In genomic region chr3:37916786-37917479, GRCm38 (mm10) we compare ENCODE assay signal across 8 mouse cellular contexts.
A peak's percentile ranks its signal among the peaks of the same experiment; 100 is the strongest.
DNase-seq lines count a peak whose midpoint lies in the region; ATAC-seq and TF ChIP-seq lines count a peak whose summit lies in the region.

No protein-coding gene starts in this region.

- 12% methylated on average over 14 of the region's 14 CpGs for WGBS in stomach, embryonic 14.5 days
- WGBS in stomach, postnatal 0 days, result 29% methylated on average over 14 of the region's 14 CpGs

- H3K9ac ChIP-seq in stomach, embryonic 14.5 days (replicated peaks; ENCODE audit: low read depth, low read length), result no peak overlapping the region
- H3K9ac ChIP-seq in stomach, postnatal 0 days (ENCODE audit: low read length), result no peak overlapping the region

- peak; percentile 24 for DNase-seq in adrenal gland, postnatal 10 days
- DNase-seq in adrenal gland, postnatal 25 days, result no peak
- DNase-seq in stomach, postnatal 0 days (ENCODE audit: low spot score), result no peak
- peak; percentile 45 to 75 for DNase-seq in kidney, postnatal 36 days
- DNase-seq in retina, embryonic 14.5 days (ENCODE audit: low spot score), result no peak
- DNase-seq in thymus, adult 18-20 months, result no peak
- no peak for DNase-seq in left cerebral cortex, adult 8-10 months (ENCODE audit: low spot score in 2 of 2)

- H3K9me3 ChIP-seq in stomach, embryonic 14.5 days (ENCODE audit: control insufficient read depth, low read depth, low read length), result no peaks in the 10 kb centered on the region
- H3K9me3 ChIP-seq in stomach, postnatal 0 days (ENCODE audit: control insufficient read depth, low read length), result no peaks in the 10 kb centered on the region

- TF ChIP-seq CTCF in stomach, postnatal 0 days (IDR thresholded peaks at IDR 0.05; ENCODE audit: low read depth), result no peak

- H3K27me3 ChIP-seq in stomach, embryonic 14.5 days (ENCODE audit: control insufficient read depth, insufficient read depth, low read length), result no peaks in the 10 kb centered on the region
- H3K27me3 ChIP-seq in stomach, postnatal 0 days (ENCODE audit: control insufficient read depth, insufficient read depth, low read length), result no peaks in the 10 kb centered on the region

- ATAC-seq in stomach, embryonic 14.5 days (ENCODE audit: insufficient number of reproducible peaks, insufficient read depth, low FRiP score, low read depth), result 0 out of 2 replicates have a peak, but pooled peaks have one; percentile 14
- no peak for ATAC-seq in stomach, postnatal 0 days (ENCODE audit: low FRiP score, low TSS enrichment)

- no peak overlapping the region for H3K4me2 ChIP-seq in stomach, embryonic 14.5 days (replicated peaks; ENCODE audit: low read depth, low read length)
- no peak overlapping the region for H3K4me2 ChIP-seq in stomach, postnatal 0 days (replicated peaks; ENCODE audit: low read depth)

- H3K4me3 ChIP-seq in stomach, embryonic 14.5 days (ENCODE audit: low read depth, low read length), result no peak overlapping the region
- no peak overlapping the region for H3K4me3 ChIP-seq in stomach, postnatal 0 days (ENCODE audit: low read depth, low read length)

- peak overlapping the region; percentile 4; the same call in 1 of the 2 replicates for H3K27ac ChIP-seq in stomach, embryonic 14.5 days (ENCODE audit: low read length)
- H3K27ac ChIP-seq in stomach, postnatal 0 days (replicated peaks), result no peak overlapping the region

- peaks cover 12% of the 10 kb centered on the region; the same call in 1 of the 2 replicates for H3K4me1 ChIP-seq in stomach, embryonic 14.5 days (ENCODE audit: control insufficient read depth, insufficient read depth, low read length)
- no peaks in the 10 kb centered on the region; the same call in 1 of the 2 replicates for H3K4me1 ChIP-seq in stomach, postnatal 0 days (replicated peaks; ENCODE audit: control insufficient read depth, insufficient read depth)

- H3K36me3 ChIP-seq in stomach, embryonic 14.5 days (ENCODE audit: control insufficient read depth, insufficient read depth, low read length), result no peaks in the 10 kb centered on the region
- no peaks in the 10 kb centered on the region for H3K36me3 ChIP-seq in stomach, postnatal 0 days (ENCODE audit: control insufficient read depth, insufficient read depth, low read length)

- TF ChIP-seq EP300 in stomach, postnatal 0 days (optimal IDR thresholded peaks at IDR 0.05), result no peak

Comparison
In these comparisons a context has a peak if more than half of its experiments do, and no peak if none do; other contexts are left out.
1. DNase-seq: peak in adrenal gland, postnatal 10 days (single experiment) and kidney, postnatal 36 days (2 of 2); none in adrenal gland, postnatal 25 days (single experiment), stomach, postnatal 0 days (single experiment), retina, embryonic 14.5 days (single experiment), thymus, adult 18-20 months (0 of 2) and left cerebral cortex, adult 8-10 months (0 of 2).